Mouse (Mus musculus): Measurements from ENCODE around the gene Cdkl4. TPM values are rescaled to one million over a fixed set of nuclear protein-coding genes. Genes with fewer than 3 reads are reported as not detected.

The Cdkl4 gene
- total and polyA plus RNA-seq, 3 experiments: 0.05 to 0.75 TPM; not detected in 1

GRCm38 (mm10) chr17:80488918-80489317, 88.7 kb downstream of the Cdkl4 start:
- no peaks in the 10 kb centered on the region for H3K36me3 ChIP-seq (replicated peaks)
- H3K4me3 ChIP-seq (ENCODE audit: low read depth, low read length): no peak overlapping the region
- peaks cover 11% of the 10 kb centered on the region for H3K4me1 ChIP-seq (ENCODE audit: insufficient read depth, low read depth, low read length)

GRCm38 (mm10) chr17:80485160-80485559, 92.5 kb downstream of the Cdkl4 start:
- Histone ChIP-seq H3K9me3 (replicated peaks) (no peaks in the 10 kb centered on the region; the same call in 1 of the 2 replicates), H3K36me3 (replicated peaks) (no peaks in the 10 kb centered on the region), H3K4me1 (ENCODE audit: insufficient read depth, low read depth, low read length) (peaks cover 31% of the 10 kb centered on the region), H3K4me3 (ENCODE audit: low read depth, low read length) (no peak overlapping the region), H3K27me3 (ENCODE audit: insufficient read depth, low read length) (peaks cover 6% of the 10 kb centered on the region; the same call in 1 of the 2 replicates)
- TF ChIP-seq GATA2 (IDR thresholded peaks at IDR 0.05; ENCODE audit: borderline replicate concordance, low read depth, low read length): no peak
- TF ChIP-seq GATA1 (IDR thresholded peaks at IDR 0.05; ENCODE audit: borderline replicate concordance, low read length): no peak
- no peak for TF ChIP-seq POLR2AphosphoS5 (IDR thresholded peaks at IDR 0.05; ENCODE audit: insufficient replicate concordance, low read depth, low read length)
- TF ChIP-seq TAL1 (conservative IDR thresholded peaks at IDR 0.05; ENCODE audit: low read depth, low read length): no peak
- TF ChIP-seq CTCF (IDR thresholded peaks at IDR 0.05; ENCODE audit: low read depth, low read length): no peak
- DNase-seq (ENCODE audit: low spot score): no peak
- no peak for ATAC-seq (ENCODE audit: extremely low read depth, insufficient number of reproducible peaks, low FRiP score, poor library complexity, severe bottlenecking)

More at GRCm38 (mm10) chr17:80488918-80489317, 88.7 kb downstream of the Cdkl4 start:
- H3K27me3 ChIP-seq (ENCODE audit: insufficient read depth, low read length): no peaks in the 10 kb centered on the region
- DNase-seq (ENCODE audit: low spot score): no peak
- no peak for ATAC-seq (ENCODE audit: extremely low read depth, insufficient number of reproducible peaks, low FRiP score, poor library complexity, severe bottlenecking)
- H3K9me3 ChIP-seq (replicated peaks): no peaks in the 10 kb centered on the region
- TF ChIP-seq GATA2 (IDR thresholded peaks at IDR 0.05; ENCODE audit: borderline replicate concordance, low read depth, low read length) (no peak), GATA1 (IDR thresholded peaks at IDR 0.05; ENCODE audit: borderline replicate concordance, low read length) (no peak), TAL1 (conservative IDR thresholded peaks at IDR 0.05; ENCODE audit: low read depth, low read length) (no peak), POLR2AphosphoS5 (IDR thresholded peaks at IDR 0.05; ENCODE audit: insufficient replicate concordance, low read depth, low read length) (no peak), CTCF (IDR thresholded peaks at IDR 0.05; ENCODE audit: low read depth, low read length) (no peak)

- ATAC-seq (ENCODE audit: extremely low read depth, insufficient number of reproducible peaks, low FRiP score, poor library complexity, severe bottlenecking) (no peak), DNase-seq (ENCODE audit: low spot score) (no peak)
- Histone ChIP-seq H3K4me1 (ENCODE audit: insufficient read depth, low read depth, low read length) (peaks cover 48% of the 10 kb centered on the region), H3K36me3 (replicated peaks) (peaks cover 10% of the 10 kb centered on the region), H3K27me3 (ENCODE audit: insufficient read depth, low read length) (peaks cover 6% of the 10 kb centered on the region; the same call in 1 of the 2 replicates), H3K4me3 (ENCODE audit: low read depth, low read length) (peak overlapping the region; percentile 84), H3K9me3 (replicated peaks) (no peaks in the 10 kb centered on the region; the same call in 1 of the 2 replicates)
- TF ChIP-seq TAL1 (conservative IDR thresholded peaks at IDR 0.05; ENCODE audit: low read depth, low read length) (no peak), CTCF (IDR thresholded peaks at IDR 0.05; ENCODE audit: low read depth, low read length) (no peak), GATA2 (IDR thresholded peaks at IDR 0.05; ENCODE audit: borderline replicate concordance, low read depth, low read length) (no peak), GATA1 (IDR thresholded peaks at IDR 0.05; ENCODE audit: borderline replicate concordance, low read length) (no peak), POLR2AphosphoS5 (IDR thresholded peaks at IDR 0.05; ENCODE audit: insufficient replicate concordance, low read depth, low read length) (no peak)
Observed at GRCm38 (mm10) chr17:80480855-80481224, 96.8 kb downstream of the Cdkl4 start.

GRCm38 (mm10) chr17:80480031-80480854, 97.4 kb downstream of the Cdkl4 start, which contains the start of gene Sos1:
Gene Sos1 (minus strand): TSS chr17:80480453.
- ATAC-seq (ENCODE audit: extremely low read depth, insufficient number of reproducible peaks, low FRiP score, poor library complexity, severe bottlenecking): peak; percentile 52
- Histone ChIP-seq H3K9me3 (replicated peaks) (no peaks in the 10 kb centered on the region; the same call in 1 of the 2 replicates), H3K4me1 (ENCODE audit: insufficient read depth, low read depth, low read length) (peaks cover 45% of the 10 kb centered on the region), H3K27me3 (ENCODE audit: insufficient read depth, low read length) (peaks cover 6% of the 10 kb centered on the region; the same call in 1 of the 2 replicates), H3K36me3 (replicated peaks) (peaks cover 13% of the 10 kb centered on the region), H3K4me3 (ENCODE audit: low read depth, low read length) (peak within 1 kb of the TSS; percentile 84)
- TF ChIP-seq GATA1 (IDR thresholded peaks at IDR 0.05; ENCODE audit: borderline replicate concordance, low read length) (no peak), CTCF (IDR thresholded peaks at IDR 0.05; ENCODE audit: low read depth, low read length) (no peak), POLR2AphosphoS5 (IDR thresholded peaks at IDR 0.05; ENCODE audit: insufficient replicate concordance, low read depth, low read length) (no peak), TAL1 (conservative IDR thresholded peaks at IDR 0.05; ENCODE audit: low read depth, low read length) (no peak), GATA2 (IDR thresholded peaks at IDR 0.05; ENCODE audit: borderline replicate concordance, low read depth, low read length) (no peak)
- DNase-seq (ENCODE audit: low spot score): peak; percentile 90

GRCm38 (mm10) chr17:80479295-80480030, 98.2 kb downstream of the Cdkl4 start:
- DNase-seq (ENCODE audit: low spot score) (peak; percentile 48), ATAC-seq (ENCODE audit: extremely low read depth, insufficient number of reproducible peaks, low FRiP score, poor library complexity, severe bottlenecking) (peak; percentile 15)
- Histone ChIP-seq H3K9me3 (replicated peaks) (no peaks in the 10 kb centered on the region; the same call in 1 of the 2 replicates), H3K4me3 (ENCODE audit: low read depth, low read length) (peak overlapping the region; percentile 84), H3K27me3 (ENCODE audit: insufficient read depth, low read length) (peaks cover 6% of the 10 kb centered on the region; the same call in 1 of the 2 replicates), H3K4me1 (ENCODE audit: insufficient read depth, low read depth, low read length) (peaks cover 41% of the 10 kb centered on the region), H3K36me3 (replicated peaks) (peaks cover 20% of the 10 kb centered on the region)
- TF ChIP-seq GATA2 (IDR thresholded peaks at IDR 0.05; ENCODE audit: borderline replicate concordance, low read depth, low read length) (no peak), TAL1 (conservative IDR thresholded peaks at IDR 0.05; ENCODE audit: low read depth, low read length) (no peak), GATA1 (IDR thresholded peaks at IDR 0.05; ENCODE audit: borderline replicate concordance, low read length) (no peak), POLR2AphosphoS5 (IDR thresholded peaks at IDR 0.05; ENCODE audit: insufficient replicate concordance, low read depth, low read length) (no peak), CTCF (IDR thresholded peaks at IDR 0.05; ENCODE audit: low read depth, low read length) (no peak)
